Mouse (Mus musculus) cerebellum, adult 2 months (tissue): ENCODE measurements around the gene Tex35.
A peak's percentile ranks its signal among the peaks of the same experiment; 100 is the strongest.

Experiments
- CTCF ChIP-seq: fragments of 200-500 bp; IDR thresholded peaks from 2 replicates; pipeline ENCODE4 v1.5.1; 2011; ENCODE audit warnings: low read depth, mild to moderate bottlenecking, control low read depth, low read length, moderate library complexity, borderline replicate concordance; ENCODE audit not compliant: insufficient read depth
- POLR2A ChIP-seq: fragments of 200-500 bp; IDR thresholded peaks from 2 replicates; pipeline ENCODE4 v1.6.1; 2011; ENCODE audit warnings: low read length, control low read depth, borderline replicate concordance; ENCODE audit not compliant: insufficient read depth

- peak; percentile 45; the same call in 1 of the 2 replicates for TF ChIP-seq CTCF
- no peak for TF ChIP-seq POLR2A
Observed at GRCm38 (mm10) chr1:157079384-157080025, 29.0 kb downstream of the Tex35 start.
